Mouse (Mus musculus) liver, embryonic 14.5 days (tissue): ENCODE measurements at regions not wholly inside any gene's neighbourhood (a gene's known extent, or its start where the extent isn't known, plus 50 kb on each side); places are given as distances from the start of the nearest gene placed in this dataset.

ENCODE experiments used
- ATAC-seq: fragments of 200-750 bp; cut with Nextera tagmentation; 2 replicates; pipeline ENCODE4 v1.8.0; 2017; ENCODE audit warnings: moderate number of reproducible peaks, mild to moderate bottlenecking, moderate library complexity; ENCODE audit not compliant: insufficient read depth
- DNase-seq, 3 experiments: peaks; one replicate each; pipeline ENCODE4 v3.0.0-alpha.2; 2012 to 2013; ENCODE audit warnings: low read depth in 3 of 3, low spot score in 3 of 3
- H3K27ac ChIP-seq: fragments of 300-500 bp; sonication (generic); 2 replicates; pipeline ENCODE4 v1.5.1; 2014; ENCODE audit warnings: moderate library complexity, mild to moderate bottlenecking, control low read depth, inconsistent platforms
- H3K27me3 ChIP-seq: fragments of 300-500 bp; sonication (generic); 2 replicates; pipeline ENCODE4 v1.6.1; 2014; ENCODE audit warnings: mild to moderate bottlenecking, low read length, moderate library complexity; ENCODE audit not compliant: control insufficient read depth, insufficient read depth
- H3K36me3 ChIP-seq: fragments of 300-500 bp; sonication (generic); replicated peaks from 2 replicates; pipeline ENCODE4 v1.6.1; 2014; ENCODE audit warnings: low read depth; ENCODE audit not compliant: control insufficient read depth, insufficient read depth
- H3K4me1 ChIP-seq, 2 experiments: fragments of 200-500 bp in 1 of 2; fragments of 300-500 bp in 1 of 2; sonication (generic) in 1 of 2; replicated peaks; 2 replicates each; pipeline ENCODE4 v1.6.1; 2012 to 2014; ENCODE audit warnings: antibody characterized with exemption in 1 of 2, inconsistent platforms in 1 of 2, low read length in 1 of 2; ENCODE audit not compliant: control insufficient read depth in 2 of 2, insufficient read depth in 2 of 2
- H3K4me2 ChIP-seq: fragments of 300-500 bp; sonication (generic); 2 replicates; pipeline ENCODE4 v1.6.1; 2014; ENCODE audit warnings: low read depth, mild to moderate bottlenecking, control low read depth, moderate library complexity
- H3K4me3 ChIP-seq, 2 experiments: fragments of 200-500 bp in 1 of 2; fragments of 300-500 bp in 1 of 2; sonication (generic) in 1 of 2; 2 replicates each; pipeline ENCODE4 v1.5.1; 2012 to 2014; ENCODE audit warnings: low read depth in 2 of 2, low read length in 2 of 2, mild to moderate bottlenecking in 2 of 2, control low read depth in 1 of 2, inconsistent platforms in 1 of 2, moderate library complexity in 1 of 2; ENCODE audit not compliant: insufficient read depth in 1 of 2
- H3K9ac ChIP-seq: fragments of 300-500 bp; sonication (generic); replicated peaks from 2 replicates; pipeline ENCODE4 v1.6.1; 2014; ENCODE audit warnings: mild to moderate bottlenecking, control low read depth, moderate library complexity
- H3K9me3 ChIP-seq: fragments of 300-500 bp; sonication (generic); 2 replicates; pipeline ENCODE4 v1.6.1; 2016; ENCODE audit warnings: low read length, mixed read lengths; ENCODE audit not compliant: control insufficient read depth
- CTCF ChIP-seq: IDR thresholded peaks from 2 replicates; pipeline ENCODE4 v1.5.1; 2016; ENCODE audit warnings: antibody characterized with exemption, low read depth, control low read depth
- EP300 ChIP-seq: IDR thresholded peaks from 2 replicates; pipeline ENCODE4 v1.6.1; 2016; ENCODE audit warnings: antibody characterized with exemption, low read depth
- WGBS: fragments of 180-500 bp; shearing (Covaris S2); extraction: QIAGEN DNeasy Blood & Tissue Kit; methylation state at CpG from one replicate; pipeline ENCODE4 v1.1.7; 2014; ENCODE audit not compliant: insufficient replicate concordance; 5-methylcytosine and 5-hydroxymethylcytosine counted together

- no peak overlapping the region for H3K27ac ChIP-seq
- no peak overlapping the region for H3K4me2 ChIP-seq
- TF ChIP-seq EP300, result no peak
- TF ChIP-seq CTCF, result no peak
- ATAC-seq (no peak), DNase-seq (no peak)
- no peaks in the 10 kb centered on the region for H3K9me3 ChIP-seq
- H3K36me3 ChIP-seq, result no peaks in the 10 kb centered on the region
- H3K4me1 ChIP-seq, result no peaks in the 10 kb centered on the region
- no peak overlapping the region for H3K9ac ChIP-seq
- H3K4me3 ChIP-seq, result no peak overlapping the region
- WGBS, result 67% methylated on average over 10 of the region's 10 CpGs
- H3K27me3 ChIP-seq, result no peaks in the 10 kb centered on the region
These were observed 113.1 kb downstream of the Nuf2 start for GRCm38 (mm10) chr1:169417979-169418664.

GRCm38 (mm10) chr1:169416701-169417100 is 114.6 kb downstream of the Nuf2 start:
- Histone ChIP-seq H3K4me1 (no peaks in the 10 kb centered on the region), H3K36me3 (no peaks in the 10 kb centered on the region), H3K27me3 (no peaks in the 10 kb centered on the region), H3K9ac (no peak overlapping the region), H3K4me2 (no peak overlapping the region), H3K27ac (no peak overlapping the region), H3K4me3 (no peak overlapping the region), H3K9me3 (no peaks in the 10 kb centered on the region)
- TF ChIP-seq CTCF, result no peak
- no peak for TF ChIP-seq EP300
- ATAC-seq (no peak), DNase-seq (no peak)
- 48% methylated on average over 1 of the region's 1 CpGs for WGBS

GRCm38 (mm10) chr1:169408120-169408519 is 123.1 kb downstream of the Nuf2 start:
- no peak overlapping the region for H3K4me3 ChIP-seq
- no peak for TF ChIP-seq EP300
- no peak for TF ChIP-seq CTCF
- ATAC-seq (no peak), DNase-seq (no peak)
- H3K9me3 ChIP-seq, result no peaks in the 10 kb centered on the region
- no peaks in the 10 kb centered on the region for H3K4me1 ChIP-seq
- no peak overlapping the region for H3K4me2 ChIP-seq
- H3K27ac ChIP-seq, result no peak overlapping the region
- H3K36me3 ChIP-seq, result no peaks in the 10 kb centered on the region
- WGBS, result 39% methylated on average over 2 of the region's 2 CpGs
- no peaks in the 10 kb centered on the region for H3K27me3 ChIP-seq
- H3K9ac ChIP-seq, result no peak overlapping the region

- DNase-seq, result no peak
- H3K4me2 ChIP-seq, result no peak overlapping the region
- no peak overlapping the region for H3K9ac ChIP-seq
- 66% methylated on average over 6 of the region's 6 CpGs for WGBS
- H3K9me3 ChIP-seq, result no peaks in the 10 kb centered on the region
- no peak for ATAC-seq
- H3K36me3 ChIP-seq, result no peaks in the 10 kb centered on the region
- H3K4me1 ChIP-seq, result no peaks in the 10 kb centered on the region
- TF ChIP-seq CTCF (no peak), EP300 (no peak)
- no peaks in the 10 kb centered on the region for H3K27me3 ChIP-seq
- no peak overlapping the region for H3K4me3 ChIP-seq
- no peak overlapping the region for H3K27ac ChIP-seq
These were observed 130.4 kb downstream of the Nuf2 start for GRCm38 (mm10) chr1:169400841-169401240.

GRCm38 (mm10) chr1:169397371-169397770 is 133.9 kb downstream of the Nuf2 start:
- H3K4me3 ChIP-seq, result no peak overlapping the region
- no peaks in the 10 kb centered on the region for H3K9me3 ChIP-seq
- no peaks in the 10 kb centered on the region for H3K27me3 ChIP-seq
- no peak overlapping the region for H3K9ac ChIP-seq
- H3K4me1 ChIP-seq, result no peaks in the 10 kb centered on the region
- no peaks in the 10 kb centered on the region for H3K36me3 ChIP-seq
- ATAC-seq, result no peak
- WGBS, result 66% methylated on average over 4 of the region's 4 CpGs
- no peak overlapping the region for H3K4me2 ChIP-seq
- H3K27ac ChIP-seq, result no peak overlapping the region
- TF ChIP-seq CTCF (no peak), EP300 (no peak)
- no peak for DNase-seq
